Mouse (Mus musculus) thymus, adult 2 months (tissue): ENCODE data around the gene Os9.

Experiments
- CTCF ChIP-seq: fragments of 200-500 bp; IDR thresholded peaks from 2 replicates; pipeline ENCODE4 v1.5.1; 2012; ENCODE audit warnings: mild to moderate bottlenecking, control low read depth, low read length, moderate library complexity, borderline replicate concordance; ENCODE audit not compliant: control insufficient read depth, poor library complexity, insufficient read depth; ENCODE audit errors: extremely low read depth
- POLR2A ChIP-seq: fragments of 200-500 bp; IDR thresholded peaks from 2 replicates; pipeline ENCODE4 v1.6.1; 2012; ENCODE audit warnings: mild to moderate bottlenecking, low read length, control low read depth, moderate library complexity; ENCODE audit not compliant: control insufficient read depth, poor library complexity, insufficient read depth; ENCODE audit errors: extremely low read depth

DNA sequence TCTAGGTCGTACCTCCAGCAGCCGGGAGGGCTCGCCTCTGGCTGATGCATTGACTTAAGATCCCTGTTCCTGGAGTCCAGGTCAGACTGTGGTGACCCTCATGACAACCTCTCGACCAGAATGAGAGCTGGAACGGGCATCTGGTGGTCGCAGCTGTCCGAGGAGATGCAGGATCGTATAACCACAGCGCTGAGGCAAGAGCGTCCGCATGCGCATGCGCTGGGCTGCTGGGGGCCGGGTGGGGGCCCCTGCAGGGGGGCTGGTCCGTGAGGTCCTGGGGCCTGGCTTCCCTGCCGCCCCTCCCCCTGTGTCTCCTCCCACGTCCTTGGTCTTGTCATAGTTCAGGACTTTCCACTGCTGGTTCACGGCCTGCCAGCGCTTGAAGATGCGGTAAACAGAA is 64.4 kb downstream of the Os9 start:
- no peak for TF ChIP-seq POLR2A
- TF ChIP-seq CTCF = no peak
